Mouse (Mus musculus) olfactory bulb, adult 2 months (tissue): ENCODE measurements around the gene Mdga2.

Source experiments
- CTCF ChIP-seq: fragments of 200-500 bp; IDR thresholded peaks from 2 replicates; pipeline ENCODE4 v1.5.1; 2012; ENCODE audit warnings: low read depth, mild to moderate bottlenecking, low read length, moderate library complexity; ENCODE audit not compliant: insufficient read depth
- POLR2A ChIP-seq: fragments of 200-500 bp; IDR thresholded peaks from 2 replicates; pipeline ENCODE4 v1.6.1; 2012; ENCODE audit warnings: mild to moderate bottlenecking, low read depth, low read length, moderate library complexity; ENCODE audit not compliant: insufficient read depth

DNA sequence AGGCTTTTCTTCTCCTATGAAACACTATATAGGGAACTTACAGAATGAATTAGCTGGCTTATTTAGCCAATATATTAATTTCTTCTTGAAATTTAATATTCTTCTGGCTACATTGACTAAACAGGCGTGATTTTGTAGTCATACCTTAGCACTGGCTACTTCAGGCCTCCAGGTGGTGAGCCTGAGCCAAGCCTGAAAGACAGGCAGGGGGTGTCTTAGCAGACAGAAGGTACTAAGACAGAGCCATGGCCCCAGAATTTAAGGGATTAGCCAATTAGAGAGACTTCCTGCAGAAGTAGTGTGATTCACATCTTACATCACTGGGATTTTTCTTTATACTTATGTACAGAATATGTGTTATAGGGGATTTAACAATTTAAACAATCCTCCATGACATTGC is 1.2 kb upstream of the Mdga2 start:
- no peak for TF ChIP-seq CTCF
- no peak for TF ChIP-seq POLR2A
